Mouse (Mus musculus) gastrocnemius, postnatal 36 days (tissue): ENCODE results near the gene Kcna3. TPM values are rescaled to one million over a fixed set of nuclear protein-coding genes. Genes with fewer than 3 reads are reported as not detected.

Experiments used
- DNase-seq, 2 experiments: peaks; one replicate each; pipeline ENCODE4 v3.0.0; 2022
- intact Hi-C: fragments of 180-260 bp; cut with DNase I; formaldehyde crosslinking; loops from one replicate; pipeline ENCODE4 v1.15.1; 2025
- long read RNA-seq, 2 experiments: library from polyadenylated mRNA; stranded (forward); transcript quantifications; one replicate each; pipeline ENCODE4 v2.0.0; 2021
- total RNA-seq, 2 experiments: library from RNA; stranded (reverse); gene quantifications; 2 replicates each; pipeline ENCODE4 v1.2.3; 2021

Gene Kcna3
- under 1 TPM in 1 of 2 experiments, not detected in 1; 0.54 TPM for total RNA-seq
- long read RNA-seq, experiment 1, result 0 reads
- long read RNA-seq, experiment 2, result 0 reads

GRCm38 (mm10) chr3:107035521-107036457 is at the start of gene Kcna3:
Gene Kcna3 (plus strand): TSS chr3:107036169.
- intact Hi-C loops, result no loop called here
- peak; percentile 35 to 52 for DNase-seq

- intact Hi-C loops, result no loop called here
Measured at GRCm38 (mm10) chr3:106991334-106991733, 44.6 kb upstream of the Kcna3 start.

GRCm38 (mm10) chr3:106995347-106995746 is 40.6 kb upstream of the Kcna3 start:
- DNase-seq, result no peak
- intact Hi-C loops, result no loop called here

More at GRCm38 (mm10) chr3:106991334-106991733, 44.6 kb upstream of the Kcna3 start:
- no peak for DNase-seq

- no peak for DNase-seq
- intact Hi-C loops, result no loop called here
Measured at GRCm38 (mm10) chr3:106996186-106996585, 39.8 kb upstream of the Kcna3 start.

DNA sequence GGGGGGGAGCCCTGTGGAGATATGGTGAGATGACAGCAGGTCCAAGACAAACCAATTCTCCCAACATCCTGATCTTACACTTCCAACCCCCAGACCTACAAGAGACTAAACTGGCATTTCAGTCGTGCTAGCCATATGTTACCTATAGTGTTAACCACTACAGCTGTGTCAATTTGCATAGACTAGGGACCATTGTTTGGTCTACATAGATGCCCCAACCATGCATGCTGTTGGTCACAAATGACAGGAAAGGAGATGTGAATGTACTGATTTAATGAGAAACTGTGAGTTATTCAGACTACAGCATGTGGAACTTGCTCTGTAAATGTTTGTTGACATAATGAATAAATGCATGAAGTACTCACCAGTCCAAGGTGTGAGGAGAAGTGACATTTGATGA is 37.6 kb upstream of the Kcna3 start:
- DNase-seq, result no peak

GRCm38 (mm10) chr3:107000165-107000564 is 35.8 kb upstream of the Kcna3 start:
- intact Hi-C loops, result no loop called here

More for the DNA sequence above, 37.6 kb upstream of the Kcna3 start:
- intact Hi-C loops, result no loop called here

GRCm38 (mm10) chr3:107002249-107003123 is 33.5 kb upstream of the Kcna3 start:
- no peak for DNase-seq
- intact Hi-C loops, result no loop called here

More at GRCm38 (mm10) chr3:107000165-107000564, 35.8 kb upstream of the Kcna3 start:
- DNase-seq, result no peak

DNA sequence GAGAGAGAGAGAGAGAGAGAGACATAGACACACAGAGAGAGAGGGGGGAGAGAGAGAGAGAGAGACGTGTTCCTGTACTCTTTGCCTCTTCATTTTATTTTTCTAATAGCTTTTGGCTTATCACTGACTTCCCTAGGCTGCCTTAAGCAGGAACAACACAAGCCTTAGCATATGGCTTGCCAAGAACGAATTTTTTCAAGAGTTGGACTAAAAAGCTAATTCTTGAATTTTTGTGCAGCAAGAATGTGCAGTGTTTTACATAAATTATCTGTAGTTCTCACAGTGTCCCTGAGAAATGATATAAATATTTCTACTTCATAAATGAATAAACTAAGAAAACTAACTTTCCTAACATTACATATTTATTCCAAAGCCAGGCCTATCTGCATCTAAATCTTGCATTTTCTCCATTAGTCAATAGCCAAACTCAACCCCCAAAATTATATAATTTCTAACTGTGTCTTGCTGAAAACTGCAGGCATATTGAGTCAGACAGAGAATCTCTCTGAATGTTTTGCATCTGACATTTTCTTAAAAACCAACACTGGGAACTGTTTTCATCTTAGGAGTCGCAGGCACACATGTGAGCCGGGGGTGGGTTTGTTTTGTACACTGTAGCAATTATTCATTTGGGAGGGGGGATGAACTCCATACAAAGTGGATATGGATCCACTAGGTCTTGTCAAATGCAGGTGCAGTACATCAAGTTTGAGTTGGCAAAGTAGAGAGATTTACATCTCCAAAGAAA is 26.5 kb upstream of the Kcna3 start:
- DNase-seq, result no peak

DNA sequence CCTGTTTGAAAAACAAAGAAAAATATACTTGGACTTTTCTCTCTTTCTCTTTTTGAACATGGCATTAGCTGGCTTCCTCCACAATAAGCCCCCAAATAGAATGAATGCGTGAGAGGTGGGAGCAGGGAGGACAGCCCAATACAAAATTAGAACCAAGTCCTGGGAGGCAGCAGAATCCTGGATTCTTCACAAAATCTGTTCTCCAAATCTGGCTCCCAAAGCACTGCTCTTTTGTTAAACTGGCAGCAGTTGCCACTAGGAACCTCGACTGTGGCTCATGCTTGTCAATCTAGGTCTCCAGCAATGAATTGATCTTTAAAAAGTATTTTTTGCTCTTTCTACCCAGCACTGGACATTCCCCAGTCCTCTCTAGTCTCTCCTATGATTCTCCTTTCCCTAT is 17.7 kb upstream of the Kcna3 start:
- intact Hi-C loops, result no loop called here
- DNase-seq, result no peak

More for the DNA sequence above, 26.5 kb upstream of the Kcna3 start:
- intact Hi-C loops, result no loop called here

- intact Hi-C loops, result no loop called here
Measured at GRCm38 (mm10) chr3:107031547-107031946, 4.4 kb upstream of the Kcna3 start.

GRCm38 (mm10) chr3:107034776-107035175 is 1.2 kb upstream of the Kcna3 start:
- intact Hi-C loops, result no loop called here

More at GRCm38 (mm10) chr3:107031547-107031946, 4.4 kb upstream of the Kcna3 start:
- DNase-seq, result no peak

GRCm38 (mm10) chr3:107036458-107037039 is 580 bp downstream of the Kcna3 start:
- peak in 1 of 2 experiments; percentile 13 for DNase-seq
- intact Hi-C loops, result no loop called here

More at GRCm38 (mm10) chr3:107034776-107035175, 1.2 kb upstream of the Kcna3 start:
- DNase-seq, result no peak

DNA sequence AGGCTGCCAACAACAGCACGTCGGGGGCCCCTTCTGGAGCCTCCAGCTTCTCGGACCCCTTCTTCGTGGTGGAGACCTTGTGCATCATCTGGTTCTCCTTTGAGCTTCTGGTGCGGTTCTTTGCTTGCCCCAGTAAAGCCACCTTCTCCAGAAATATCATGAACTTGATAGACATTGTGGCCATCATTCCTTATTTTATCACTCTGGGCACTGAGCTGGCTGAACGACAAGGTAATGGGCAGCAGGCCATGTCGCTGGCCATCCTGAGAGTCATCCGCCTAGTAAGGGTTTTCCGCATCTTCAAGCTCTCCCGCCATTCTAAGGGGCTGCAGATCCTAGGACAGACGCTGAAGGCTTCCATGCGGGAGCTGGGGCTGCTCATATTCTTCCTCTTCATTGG is 1.1 kb downstream of the Kcna3 start:
- intact Hi-C loops, result no loop called here
- DNase-seq, result no peak

GRCm38 (mm10) chr3:107037536-107038155 is 1.7 kb downstream of the Kcna3 start:
- intact Hi-C loops, result no loop called here
- DNase-seq, result no peak

DNA sequence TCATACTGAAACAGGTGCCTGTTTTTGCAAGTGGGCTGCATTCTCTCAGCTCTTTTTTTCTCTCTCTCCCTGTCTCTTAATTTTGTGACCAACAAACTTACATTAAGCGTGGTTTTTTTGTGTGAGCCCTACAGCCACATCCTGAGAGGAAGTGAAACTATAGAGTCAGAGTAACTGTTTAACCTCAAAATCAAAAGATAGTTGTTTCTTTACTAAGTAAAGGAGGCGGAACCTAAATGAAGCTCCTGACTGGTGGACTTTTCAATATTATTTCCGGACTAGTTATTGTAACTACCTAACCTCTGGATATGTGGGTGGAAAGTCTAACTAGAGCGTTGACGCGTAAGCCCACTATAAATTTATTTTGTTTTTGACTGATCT is 2.2 kb downstream of the Kcna3 start:
- intact Hi-C loops, result no loop called here
- no peak for DNase-seq

DNA sequence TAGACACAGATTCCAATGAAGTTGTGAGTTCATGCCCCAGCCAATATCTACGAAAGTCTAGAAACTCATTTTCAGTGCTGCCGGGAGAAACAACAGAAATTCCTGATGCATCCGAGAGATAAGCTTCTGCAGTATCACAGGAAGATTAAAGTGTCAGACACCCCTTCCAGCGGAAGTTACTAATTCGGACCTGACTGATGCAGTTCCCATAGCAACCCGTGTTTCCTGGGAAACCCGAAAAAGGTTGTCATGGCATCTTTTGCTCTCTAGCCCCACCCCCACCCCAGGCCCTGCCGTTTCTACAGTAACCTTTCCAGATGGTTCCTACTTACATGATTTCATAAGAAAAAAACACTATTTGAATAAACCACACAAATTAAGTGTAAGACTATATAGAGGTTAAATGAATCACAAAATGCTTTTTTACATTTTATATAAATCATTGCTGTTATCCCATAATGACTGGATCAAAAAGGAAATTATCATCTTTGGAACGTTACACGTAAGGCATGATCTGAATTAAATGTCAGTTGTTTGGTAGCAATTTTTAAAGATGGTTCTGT is 2.8 kb downstream of the Kcna3 start:
- DNase-seq, result no peak
- intact Hi-C loops, result no loop called here

DNA sequence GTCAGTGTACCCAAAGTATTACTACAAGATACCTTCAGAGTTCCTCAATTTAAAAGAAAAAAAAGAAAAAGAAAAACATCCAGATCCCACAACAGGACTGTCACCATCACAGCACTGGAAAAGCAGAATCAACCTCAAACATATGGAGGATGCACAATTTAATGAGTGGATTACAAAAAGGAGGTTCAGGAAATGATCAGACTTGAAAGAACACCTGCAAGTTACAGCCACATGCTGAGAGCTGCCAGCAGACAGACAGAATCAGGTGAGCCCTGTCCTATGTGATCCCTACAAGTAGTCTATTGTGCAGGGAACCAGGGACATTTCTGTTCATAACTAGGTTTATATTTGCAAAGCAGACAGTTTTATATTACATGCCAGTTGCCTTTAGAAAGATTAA is 3.3 kb downstream of the Kcna3 start:
- intact Hi-C loops, result no loop called here
- DNase-seq, result no peak

DNA sequence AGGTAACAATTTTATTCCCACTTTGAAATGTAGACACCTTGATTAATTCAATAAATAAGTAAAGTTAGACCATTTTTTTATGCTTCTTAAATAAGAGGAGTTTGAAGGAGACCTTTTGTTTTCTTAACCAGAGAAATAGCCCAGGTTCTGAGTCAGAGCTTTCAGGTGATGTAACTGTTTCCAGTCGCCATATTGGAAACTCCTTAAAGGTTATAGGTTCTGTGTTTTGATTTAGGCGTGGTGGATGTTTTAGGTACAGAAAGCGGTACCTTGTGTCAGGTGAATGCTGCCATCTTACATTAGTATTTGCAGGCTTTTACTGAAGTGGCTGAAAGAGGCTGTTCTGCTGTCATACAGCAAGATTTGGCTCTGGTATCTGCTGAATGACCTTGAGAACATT is 4.4 kb downstream of the Kcna3 start:
- intact Hi-C loops, result no loop called here
- no peak for DNase-seq

DNA sequence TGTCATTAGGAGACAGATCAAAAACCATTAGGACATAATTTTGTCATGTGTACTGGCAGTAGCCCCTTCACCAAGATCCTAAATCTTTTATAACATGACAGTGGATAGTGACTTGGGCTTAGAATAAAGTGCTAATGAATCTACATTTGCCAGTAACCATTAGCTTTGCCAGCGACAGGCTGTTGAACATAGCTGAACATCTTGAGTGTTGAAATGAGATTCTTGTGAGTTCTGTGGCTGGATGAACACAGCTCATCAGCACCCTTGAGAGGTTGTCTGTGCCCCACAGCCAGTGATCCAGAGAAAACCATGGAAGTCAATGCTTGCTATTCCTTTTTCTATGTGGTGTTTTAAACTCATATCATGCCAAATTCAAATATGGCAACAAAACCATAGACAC is 5.7 kb downstream of the Kcna3 start:
- intact Hi-C loops, result no loop called here
- no peak for DNase-seq
